Mouse (Mus musculus): ENCODE data around the gene Ptpn9.
A peak's percentile ranks its signal among the peaks of the same experiment; 100 is the strongest.
"Not testable (repeated sequence)": the region's sequence is repeated elsewhere in the genome, so short reads cannot be mapped to it uniquely, and the experiment has no call there.

Ptpn9 gene

DNA sequence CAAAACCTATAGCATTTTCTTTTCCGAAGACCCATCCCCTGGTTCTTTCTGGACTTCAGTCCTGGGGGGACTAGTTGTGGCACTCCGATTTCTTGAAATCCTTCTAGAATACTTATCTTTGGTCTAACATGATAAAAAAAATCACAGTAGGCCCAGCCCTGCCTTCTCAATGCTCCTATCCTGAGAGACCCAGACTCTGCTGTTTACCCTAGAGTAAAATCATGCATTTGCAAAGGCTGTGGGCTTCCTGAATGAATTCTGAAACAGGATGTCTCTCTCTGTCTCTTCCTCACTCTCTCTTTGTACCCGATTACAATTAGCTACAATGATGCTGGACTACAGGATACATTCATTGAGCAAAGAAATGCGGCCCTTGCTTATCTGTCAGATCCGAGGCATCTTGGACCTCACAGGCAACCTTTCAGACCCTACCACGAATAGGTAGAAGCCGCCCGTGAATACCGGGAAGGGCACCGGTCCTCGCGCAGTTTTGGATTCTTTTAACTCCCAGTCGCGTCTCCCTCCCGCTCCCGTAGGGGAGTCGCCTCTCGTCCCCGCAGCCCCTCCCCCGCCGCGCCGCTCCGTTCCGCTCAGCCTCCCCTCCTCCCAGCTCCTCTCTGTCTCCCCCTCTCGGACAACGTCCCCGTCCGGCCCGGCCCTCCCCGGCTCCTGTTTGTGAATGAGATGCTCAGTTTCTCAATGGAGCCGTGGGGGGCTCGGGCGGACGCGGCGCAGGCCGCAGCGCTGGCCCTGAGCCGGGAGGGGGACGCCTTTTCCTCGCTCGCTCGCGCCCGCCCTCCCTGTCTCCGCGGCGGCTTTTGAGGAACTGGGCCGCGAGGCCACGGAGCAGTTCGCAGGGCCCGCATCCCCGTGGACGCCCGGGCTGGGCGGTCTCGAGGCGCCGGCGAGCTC, at the start of gene Ptpn9:
TSS of gene Ptpn9 (plus strand) at position 638 of the 912 bp plus-strand sequence.
- DNase-seq (ENCODE audit: low read depth, low spot score), result peak; percentile 62

DNA sequence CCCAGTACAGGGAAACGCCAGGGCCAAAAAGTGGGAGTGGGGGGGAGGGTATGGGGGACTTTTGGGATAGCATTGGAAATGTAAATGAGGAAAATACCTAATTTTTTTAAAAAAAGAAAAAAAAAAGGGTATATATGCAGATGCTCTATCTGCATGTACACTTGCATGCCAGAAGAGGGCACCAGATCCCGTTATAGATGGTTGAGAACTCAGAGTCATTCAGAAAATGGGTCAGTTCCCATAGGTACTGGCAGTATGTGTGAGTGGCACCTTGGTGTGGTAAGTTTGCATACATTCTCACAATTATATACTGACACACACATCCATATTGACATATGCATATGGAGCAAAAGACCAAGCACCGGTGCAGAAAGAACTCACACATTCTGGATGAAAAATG, 47.2 kb upstream of the Ptpn9 start:
- DNase-seq (ENCODE audit: low read depth, low spot score), result not testable (repeated sequence)

DNA sequence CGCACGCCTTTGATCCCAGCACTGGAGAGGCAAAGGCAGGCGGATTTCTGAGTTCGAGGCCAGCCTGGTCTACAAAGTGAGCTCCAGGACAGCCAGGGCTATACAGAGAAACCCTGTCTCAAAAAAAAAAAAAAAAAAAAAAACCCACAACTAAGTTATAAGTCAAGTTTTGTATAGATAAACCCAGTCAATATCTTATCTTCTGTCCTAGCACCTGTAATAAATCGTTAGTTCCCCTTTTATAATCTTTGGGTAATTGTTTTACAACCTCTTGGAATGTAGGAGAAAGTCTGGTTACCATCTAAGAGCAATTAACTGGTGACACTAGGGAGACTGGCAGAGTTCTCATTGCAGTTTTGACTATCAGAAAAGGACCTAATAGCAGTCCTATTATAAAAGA, 46.0 kb upstream of the Ptpn9 start:
- not testable (repeated sequence) for DNase-seq (ENCODE audit: low read depth, low spot score)

DNA sequence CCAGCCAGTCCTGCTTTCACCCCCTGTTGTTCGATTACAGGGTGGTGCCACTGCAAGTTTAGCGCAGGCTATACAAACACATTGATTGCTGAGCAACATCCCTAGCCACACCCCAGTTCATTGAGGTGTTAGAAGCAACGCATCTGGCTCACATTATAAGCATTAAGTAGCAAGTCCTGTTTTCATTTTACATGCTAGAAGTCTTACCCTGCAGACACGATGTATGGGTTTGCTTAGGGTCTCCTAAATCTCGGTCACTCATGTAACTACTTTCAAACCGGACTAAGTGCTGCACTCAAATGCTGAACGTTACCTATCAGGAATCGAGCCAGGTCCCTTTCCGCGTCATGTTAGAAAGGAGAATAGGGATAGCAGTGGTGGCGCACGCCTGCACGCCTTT, 45.0 kb upstream of the Ptpn9 start:
- no peak for DNase-seq (ENCODE audit: low read depth, low spot score)

DNA sequence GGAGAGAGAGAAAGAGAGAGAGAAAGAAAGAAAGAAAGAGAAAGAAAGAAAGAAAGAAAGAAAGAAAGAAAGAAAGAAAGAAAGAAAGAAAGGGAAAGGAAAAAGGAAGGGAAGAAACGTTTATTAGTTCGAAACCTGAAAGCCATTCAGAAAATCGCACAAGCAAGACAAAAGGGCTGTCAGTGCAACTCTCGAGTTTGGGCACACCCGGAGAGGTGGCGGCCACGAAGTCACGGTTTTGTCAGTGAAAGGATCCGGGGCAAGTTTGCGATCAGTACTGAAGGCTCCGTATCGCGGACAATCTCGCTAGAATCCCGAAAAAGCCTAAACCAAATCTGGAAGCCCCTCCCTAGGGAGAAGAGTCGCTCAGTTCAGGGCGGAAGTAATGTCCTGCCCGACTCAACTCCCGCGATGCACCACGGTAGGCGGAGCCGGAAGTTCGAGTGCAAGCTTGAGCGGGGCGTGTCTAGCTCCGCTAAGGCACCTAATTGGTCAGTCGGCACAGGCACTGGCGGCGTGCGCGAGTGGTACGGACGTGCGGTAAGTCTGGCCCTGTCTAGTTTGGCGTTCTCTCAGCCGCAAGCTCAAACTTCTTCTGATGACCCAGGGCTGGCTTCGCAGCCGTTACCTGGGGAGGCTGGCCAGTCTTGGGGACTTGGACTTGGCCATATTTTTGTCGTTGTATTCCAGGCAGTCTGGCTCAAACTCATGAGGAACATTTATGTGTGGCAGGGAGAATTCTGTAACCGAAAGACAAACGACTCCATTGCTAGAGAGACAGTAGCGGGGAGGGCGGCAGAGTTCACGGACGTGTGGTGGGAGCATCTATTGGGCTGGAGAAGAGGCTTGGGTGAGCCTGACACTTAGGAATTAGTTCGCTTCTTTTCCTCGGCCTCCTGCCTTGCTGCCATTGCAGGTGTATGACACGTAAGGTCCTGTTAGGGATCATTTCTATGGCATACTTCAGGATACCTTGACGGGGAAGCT, 44.0 kb upstream of the Ptpn9 start, which contains the start of gene Snupn:
TSS of gene Snupn (plus strand) at position 465 of the 987 bp plus-strand sequence.
- DNase-seq (ENCODE audit: low read depth, low spot score), result peak; percentile 98

DNA sequence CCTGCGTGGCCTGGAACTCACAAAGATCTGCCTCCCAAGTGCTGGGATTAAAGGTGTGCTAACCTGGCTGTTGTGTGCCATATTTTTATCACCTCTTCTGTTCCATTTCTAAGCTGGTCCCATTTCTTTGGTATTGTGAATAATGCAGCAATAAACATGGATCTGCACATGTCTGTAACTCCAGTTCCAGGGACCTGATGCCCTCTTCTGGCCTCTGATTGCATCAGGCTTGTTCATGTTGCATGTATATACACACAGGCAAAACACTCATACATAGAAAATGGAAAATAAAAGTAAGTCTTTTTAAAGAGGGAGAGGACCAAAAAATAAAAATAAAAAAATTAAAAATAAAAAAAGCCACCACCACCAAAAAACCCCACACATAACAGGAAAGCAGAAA, 41.2 kb upstream of the Ptpn9 start:
- DNase-seq (ENCODE audit: low read depth, low spot score), result no peak

DNA sequence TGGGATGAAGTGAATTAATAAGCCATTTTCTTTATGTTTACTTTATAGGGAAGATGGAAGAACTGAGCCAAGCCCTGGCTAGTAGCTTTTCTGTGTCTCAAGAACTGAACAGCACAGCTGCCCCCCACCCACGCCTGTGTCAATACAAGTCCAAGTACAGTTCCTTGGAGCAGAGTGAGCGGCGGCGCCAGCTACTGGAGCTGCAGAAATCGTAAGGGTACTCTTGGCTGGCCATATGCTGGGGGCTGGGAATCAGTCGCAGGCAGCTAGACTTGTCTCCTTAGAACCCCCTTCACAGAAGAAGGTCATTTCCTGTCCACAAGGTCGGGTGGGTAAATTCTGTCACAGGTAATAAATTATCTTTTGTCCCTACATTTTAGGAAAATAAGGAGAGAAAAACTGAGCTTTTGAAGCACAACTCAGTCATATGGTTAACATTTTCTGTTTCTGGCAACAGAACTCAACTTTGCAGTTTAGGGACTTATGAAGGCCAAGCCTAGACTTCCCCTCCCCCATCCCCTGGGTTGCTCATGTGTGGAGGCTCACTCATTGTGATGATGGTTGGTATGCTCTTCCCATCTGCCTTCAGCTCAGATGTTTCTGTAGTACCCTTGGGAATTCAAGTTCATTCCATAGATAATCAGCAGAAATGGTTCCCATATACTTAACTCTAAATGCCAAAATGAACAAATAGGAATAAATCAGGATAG, 37.6 kb upstream of the Ptpn9 start:
- no peak for DNase-seq (ENCODE audit: low read depth, low spot score)

DNA sequence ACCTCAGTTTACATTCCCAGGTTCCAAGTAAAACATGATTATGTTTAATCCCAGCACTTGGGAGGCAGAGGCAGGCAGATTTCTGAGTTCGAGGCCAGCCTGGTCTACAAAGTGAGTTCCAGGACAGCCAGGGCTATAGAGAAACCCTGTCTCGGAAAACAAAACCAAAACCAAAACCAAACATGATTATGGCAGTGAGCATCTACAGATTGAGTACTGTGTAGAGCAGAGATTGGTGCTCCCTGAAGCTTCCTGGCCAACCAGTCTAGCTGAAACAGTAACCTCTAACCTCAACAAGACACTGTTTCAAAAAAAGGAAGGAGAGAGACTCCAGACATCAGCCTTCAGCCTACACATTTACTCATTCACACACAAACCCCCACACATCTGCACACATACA, 36.0 kb upstream of the Ptpn9 start:
- DNase-seq (ENCODE audit: low read depth, low spot score), result no peak

DNA sequence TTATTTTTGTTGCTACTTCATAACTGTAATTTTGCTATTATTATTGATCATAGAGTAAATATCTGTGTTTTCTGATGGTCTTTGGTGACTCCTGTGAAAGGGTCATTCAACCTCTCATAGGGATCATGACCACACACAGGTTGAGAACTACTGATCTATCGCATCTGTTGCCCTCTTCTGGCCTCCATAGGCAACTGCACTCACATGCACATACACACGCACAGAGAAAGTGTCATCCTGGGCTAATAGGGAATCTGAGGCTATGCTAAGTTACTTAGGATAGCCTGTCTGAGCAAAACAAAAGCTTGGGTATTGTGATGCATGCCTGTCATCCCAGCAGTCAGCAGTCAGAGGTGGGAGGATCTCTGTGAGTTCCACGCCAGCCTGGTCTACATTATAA, 33.1 kb upstream of the Ptpn9 start:
- no peak for DNase-seq (ENCODE audit: low read depth, low spot score)

DNA sequence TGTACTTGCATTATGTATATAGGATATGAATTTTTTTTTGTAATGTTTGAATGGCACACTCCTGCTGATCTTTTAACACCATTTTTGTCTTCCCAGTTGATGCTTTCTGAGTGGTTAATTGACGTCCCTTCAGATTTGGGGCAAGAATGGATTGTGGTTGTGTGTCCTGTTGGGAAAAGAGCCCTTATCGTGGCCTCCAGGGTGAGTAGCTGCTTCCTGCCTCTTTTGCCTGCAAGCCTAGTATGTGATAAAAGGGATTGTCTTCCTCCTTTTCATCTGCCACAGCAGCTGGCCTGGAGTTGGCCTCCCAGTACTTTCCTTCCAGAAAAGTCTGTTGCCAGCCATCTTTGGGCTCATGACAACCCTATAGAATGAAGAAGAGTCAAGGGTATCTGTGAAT, 24.6 kb upstream of the Ptpn9 start:
- no peak for DNase-seq (ENCODE audit: low read depth, low spot score)

DNA sequence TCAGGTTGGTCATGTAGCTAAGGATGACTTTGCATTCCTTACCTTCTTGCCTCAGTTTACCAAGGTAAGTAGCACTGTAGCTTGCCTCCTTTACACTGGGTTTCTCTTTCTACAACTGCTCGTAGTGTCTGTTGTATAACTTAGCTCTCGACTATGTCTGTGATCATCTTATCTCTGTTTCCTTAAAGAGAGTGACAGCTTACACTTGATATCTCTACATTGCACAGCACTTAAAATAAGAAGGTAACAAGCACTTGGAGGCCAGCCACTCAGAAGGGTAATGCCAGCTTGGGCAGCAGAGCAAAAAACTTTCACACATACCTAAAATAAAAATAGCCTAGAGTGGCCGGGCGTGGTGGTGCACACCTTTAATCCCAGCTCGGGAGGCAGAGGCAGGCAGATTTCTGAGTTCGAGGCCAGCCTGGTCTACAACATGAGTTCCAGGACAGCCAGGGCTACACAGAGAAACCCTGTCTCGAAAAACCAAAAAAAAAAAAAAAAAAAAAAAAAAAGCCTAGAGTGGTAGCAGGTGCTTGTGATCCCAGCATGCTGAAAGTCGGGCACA, 20.7 kb upstream of the Ptpn9 start:
- no peak for DNase-seq (ENCODE audit: low read depth, low spot score)

DNA sequence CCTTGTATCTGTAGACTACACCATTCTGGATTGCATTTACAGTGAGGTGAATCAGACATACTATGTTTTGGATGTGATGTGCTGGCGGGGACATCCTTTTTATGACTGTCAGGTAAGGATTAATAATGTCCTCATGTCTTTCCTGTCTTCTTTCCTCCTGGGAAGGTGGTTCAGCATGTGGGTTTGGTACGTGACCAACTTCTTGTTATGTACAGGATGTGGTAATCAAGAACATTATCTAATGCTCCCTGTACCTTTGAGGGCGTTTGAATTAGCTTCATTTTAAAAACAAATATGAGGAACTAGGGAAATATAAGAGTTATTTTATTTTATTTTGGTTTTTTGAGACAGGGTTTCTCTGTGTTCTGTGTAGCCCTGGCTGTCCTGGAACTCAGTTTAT, 19.5 kb upstream of the Ptpn9 start:
- DNase-seq (ENCODE audit: low read depth, low spot score), result no peak

DNA sequence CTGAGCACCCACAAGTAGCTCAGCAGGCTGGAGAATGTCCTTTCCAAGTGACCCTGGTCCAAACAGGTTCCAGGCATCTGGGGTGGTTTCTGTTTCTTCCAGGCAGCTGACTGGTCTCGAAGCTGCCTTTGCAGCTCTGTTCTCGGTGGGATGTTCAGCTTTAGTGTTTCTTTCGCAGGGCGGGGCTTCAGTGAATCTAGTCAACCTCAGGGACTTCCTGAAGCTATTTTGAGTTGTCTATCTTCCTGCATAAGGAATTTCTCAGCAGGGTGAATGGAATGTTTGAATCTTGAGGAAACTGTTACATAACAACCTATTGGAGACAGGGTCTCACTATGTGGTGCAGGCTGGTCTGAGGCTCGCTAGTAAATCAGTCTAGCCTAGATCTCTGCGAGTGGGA, 14.5 kb upstream of the Ptpn9 start:
- DNase-seq (ENCODE audit: low read depth, low spot score), result no peak

DNA sequence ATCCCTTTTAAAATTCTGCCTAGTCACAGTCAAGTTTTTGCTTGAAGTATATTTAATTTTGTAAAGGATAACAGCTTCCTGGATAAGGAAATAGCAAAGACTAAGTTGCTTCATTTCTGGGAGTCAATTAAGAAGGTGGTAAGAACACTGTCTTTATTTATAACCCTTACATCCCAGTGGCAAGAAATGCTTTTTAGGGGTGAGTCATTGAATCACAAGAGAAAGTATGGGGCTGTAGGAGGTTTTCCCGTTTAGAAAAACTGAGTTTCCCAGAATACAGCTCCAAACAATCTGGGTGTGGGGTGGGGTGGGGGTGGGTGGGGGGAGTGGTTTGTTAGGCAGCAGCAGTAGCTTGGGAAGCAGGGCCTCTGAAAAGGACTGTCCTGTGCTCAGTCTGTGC, 13.2 kb upstream of the Ptpn9 start:
- DNase-seq (ENCODE audit: low read depth, low spot score), result peak; percentile 75

DNA sequence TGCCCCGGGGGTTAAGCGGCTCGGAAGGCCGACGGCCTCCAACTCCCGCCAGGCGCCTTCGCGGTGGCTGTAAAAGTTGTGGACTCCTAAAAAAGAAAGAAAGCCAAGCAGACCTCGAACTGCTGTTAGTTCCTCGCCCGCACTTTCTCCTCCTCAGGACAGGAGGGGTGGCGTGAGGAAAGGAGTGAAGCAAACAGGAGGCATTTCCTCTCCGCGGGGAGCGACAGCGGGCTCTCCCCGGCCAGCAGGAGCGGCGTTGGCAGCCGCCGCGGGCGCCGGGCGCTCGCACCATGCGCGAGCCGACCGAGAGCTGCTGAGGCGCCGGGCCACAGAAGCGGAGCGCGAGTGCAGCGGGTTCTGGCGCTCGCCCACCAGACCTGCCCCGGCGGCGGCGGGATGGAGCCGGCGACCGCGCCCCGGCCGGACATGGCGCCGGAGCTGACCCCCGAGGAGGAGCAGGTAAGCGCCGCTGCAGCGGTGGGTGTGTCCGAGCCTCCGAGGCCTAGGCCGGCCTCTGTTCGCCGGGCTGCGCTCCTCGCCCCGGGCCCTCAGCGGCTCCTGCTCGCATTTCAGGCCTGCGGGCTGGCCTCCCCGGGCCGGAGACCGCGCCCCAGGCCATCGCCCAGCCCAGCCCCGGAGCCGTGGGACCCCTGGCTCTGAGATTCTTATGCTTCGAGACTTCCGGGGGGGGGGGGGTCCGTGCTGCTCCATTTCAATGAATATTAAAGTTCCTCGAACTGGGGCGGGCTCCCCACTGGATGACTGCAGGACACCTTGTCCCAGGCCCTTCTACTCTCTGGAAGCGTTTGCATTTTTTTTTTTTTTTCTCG, 690 bp downstream of the Ptpn9 start:
- no peak for DNase-seq (ENCODE audit: low read depth, low spot score)

DNA sequence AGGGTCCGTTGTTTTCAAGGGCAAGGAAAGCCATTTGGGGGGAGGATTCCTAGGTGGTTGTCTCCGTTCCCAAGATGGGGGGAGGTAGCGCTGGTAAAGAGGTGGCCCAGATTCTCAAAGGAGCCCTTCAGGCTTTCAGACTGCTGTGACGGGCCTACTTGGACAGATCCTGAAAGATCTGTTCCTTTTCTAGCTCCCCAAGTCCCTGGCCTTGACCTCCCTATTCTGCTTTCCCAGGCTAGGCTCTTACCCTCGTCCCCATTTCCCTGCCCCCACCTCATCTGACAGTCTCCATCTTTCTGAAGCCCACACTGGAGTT, 1.3 kb downstream of the Ptpn9 start:
- DNase-seq (ENCODE audit: low read depth, low spot score), result no peak

DNA sequence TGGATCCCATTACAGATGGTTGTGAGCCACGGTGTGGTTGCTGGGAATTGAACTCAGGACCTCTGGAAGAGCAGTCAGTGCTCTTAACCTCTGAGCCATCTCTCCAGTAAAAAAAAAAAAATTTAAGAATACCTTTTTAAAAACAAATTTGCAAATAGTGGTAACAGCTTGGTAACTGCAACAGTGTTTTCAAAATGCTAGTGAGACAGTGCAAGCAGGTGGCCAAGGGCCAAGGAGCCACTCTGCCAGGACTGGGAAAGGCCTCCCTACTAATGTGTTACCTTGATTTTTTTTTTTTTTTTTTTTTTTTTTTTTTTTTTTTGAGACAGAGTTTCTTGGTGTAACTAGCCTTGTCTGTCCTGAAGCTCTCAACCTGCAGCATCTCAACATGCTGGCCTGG, 2.5 kb downstream of the Ptpn9 start:
- not testable (repeated sequence) for DNase-seq (ENCODE audit: low read depth, low spot score)

DNA sequence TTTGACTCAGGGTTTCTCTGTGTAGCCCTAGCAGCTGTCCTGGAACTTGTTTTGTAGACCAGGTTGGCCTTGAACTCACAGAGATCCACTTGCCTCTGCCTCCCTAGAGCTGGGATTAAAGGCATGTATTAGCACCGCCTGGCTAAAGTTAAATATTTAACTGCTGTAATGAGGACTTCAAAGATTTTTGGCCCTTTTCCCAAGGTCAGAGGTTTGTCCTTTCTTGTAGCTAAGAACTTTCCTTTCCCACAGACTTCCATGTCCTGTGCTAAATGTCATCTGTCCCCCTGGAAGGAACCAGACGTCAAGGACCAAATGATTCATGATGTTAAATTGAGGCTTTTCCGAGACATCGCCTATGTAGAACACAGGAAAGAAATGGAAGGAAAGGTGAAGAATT, 8.3 kb downstream of the Ptpn9 start:
- no peak for DNase-seq (ENCODE audit: low read depth, low spot score)

DNA sequence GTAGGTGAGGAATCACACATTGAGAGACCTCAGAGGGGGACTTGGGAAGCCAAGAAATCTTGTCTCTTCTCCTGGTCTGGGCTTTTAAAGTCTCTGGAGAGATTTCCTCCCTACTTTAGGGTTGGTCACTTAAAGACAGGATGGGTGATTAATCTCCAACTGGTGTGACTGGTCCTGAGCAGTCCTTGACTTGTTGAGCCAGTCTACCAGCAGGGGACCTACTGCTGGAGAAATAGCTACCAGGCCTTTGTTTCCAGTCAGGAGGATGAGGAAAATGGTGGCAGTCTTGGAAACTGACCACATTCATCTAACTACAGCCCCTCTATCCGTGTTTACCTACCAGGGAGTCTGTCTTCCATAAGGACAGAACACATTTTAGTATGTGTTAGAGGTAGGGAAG, 17.7 kb downstream of the Ptpn9 start:
- no peak for DNase-seq (ENCODE audit: low read depth, low spot score)

DNA sequence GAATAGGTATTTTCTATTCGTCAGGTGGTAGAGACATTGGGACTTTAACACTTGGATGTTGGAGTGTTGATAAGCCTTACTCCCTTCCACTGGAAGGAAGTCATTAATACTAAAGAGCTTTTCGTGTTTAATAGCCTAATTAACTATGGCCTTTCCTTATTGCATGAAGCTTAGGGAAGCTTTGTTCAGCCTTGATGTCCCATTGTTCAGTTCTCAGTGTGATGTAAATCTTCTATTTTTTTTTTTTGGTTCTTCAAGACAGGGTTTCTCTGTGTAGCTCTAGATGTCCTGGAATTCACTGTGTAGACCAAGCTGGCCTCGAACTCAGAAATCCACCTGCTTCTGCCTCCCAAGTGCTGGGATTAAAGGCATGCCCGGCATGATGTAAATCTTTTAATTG, 18.2 kb downstream of the Ptpn9 start:
- DNase-seq (ENCODE audit: low read depth, low spot score), result no peak

DNA sequence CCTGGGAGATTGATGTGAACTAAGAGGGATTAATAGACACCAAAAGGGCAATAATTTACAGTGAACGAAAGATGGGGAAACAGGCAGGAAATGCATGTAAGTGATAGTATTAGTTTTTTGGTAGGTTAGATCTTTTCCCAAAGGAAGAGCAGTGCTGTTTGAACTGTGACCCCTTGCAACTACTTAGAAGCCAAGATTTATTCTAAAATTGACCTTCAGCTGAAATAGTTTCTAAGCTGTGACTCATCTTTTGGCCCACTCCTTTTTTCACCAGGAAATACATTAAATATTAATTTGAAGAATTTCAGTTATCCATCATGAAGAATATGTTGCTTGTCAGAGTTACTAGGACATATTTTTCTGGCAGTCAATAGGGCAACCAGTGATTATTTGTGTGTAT, 19.0 kb downstream of the Ptpn9 start:
- no peak for DNase-seq (ENCODE audit: low read depth, low spot score)

Measured in telencephalon, adult 2 months (tissue).